Mouse (Mus musculus) embryonic facial prominence, embryonic 13.5 days (tissue): ENCODE data around the gene Mgat4c. TPM values are rescaled to one million over a fixed set of nuclear protein-coding genes. Genes with fewer than 3 reads are reported as not detected.
A peak's percentile ranks its signal among the peaks of the same experiment; 100 is the strongest.

Experiments
- ATAC-seq: fragments of 200-750 bp; cut with Nextera tagmentation; 2 replicates; pipeline ENCODE4 v1.8.0; 2017; ENCODE audit warnings: low read depth; ENCODE audit not compliant: insufficient number of reproducible peaks, insufficient read depth, low FRiP score, low TSS enrichment
- H3K27ac ChIP-seq: fragments of 300-500 bp; sonication (generic); 2 replicates; pipeline ENCODE4 v1.5.1; 2015; ENCODE audit warnings: moderate library complexity, mild to moderate bottlenecking, inconsistent platforms
- H3K27me3 ChIP-seq: fragments of 300-500 bp; sonication (generic); 2 replicates; pipeline ENCODE4 v1.6.1; 2015; ENCODE audit warnings: mild to moderate bottlenecking, inconsistent platforms
- H3K36me3 ChIP-seq: fragments of 300-500 bp; sonication (generic); 2 replicates; pipeline ENCODE4 v1.6.1; 2015; ENCODE audit warnings: mild to moderate bottlenecking, inconsistent platforms
- H3K4me1 ChIP-seq: fragments of 300-500 bp; sonication (generic); 2 replicates; pipeline ENCODE4 v1.6.1; 2015; ENCODE audit warnings: inconsistent platforms
- H3K4me2 ChIP-seq: fragments of 300-500 bp; sonication (generic); 2 replicates; pipeline ENCODE4 v1.6.1; 2015; ENCODE audit warnings: moderate library complexity, mild to moderate bottlenecking, inconsistent platforms
- H3K4me3 ChIP-seq: fragments of 300-500 bp; sonication (generic); 2 replicates; pipeline ENCODE4 v1.5.1; 2015; ENCODE audit warnings: mild to moderate bottlenecking, inconsistent platforms
- H3K9ac ChIP-seq: fragments of 300-500 bp; sonication (generic); 2 replicates; pipeline ENCODE4 v1.6.1; 2015; ENCODE audit warnings: mild to moderate bottlenecking, inconsistent platforms
- H3K9me3 ChIP-seq: fragments of 300-500 bp; sonication (generic); 2 replicates; pipeline ENCODE4 v1.6.1; 2016; ENCODE audit warnings: inconsistent platforms
- WGBS: fragments of 180-500 bp; shearing (Covaris S2); methylation state at CpG from one replicate; pipeline ENCODE4 v1.1.7; 2015; ENCODE audit warnings: mixed read lengths; 5-methylcytosine and 5-hydroxymethylcytosine counted together
- polyA plus RNA-seq: library from polyadenylated mRNA; unstranded; fragments of >200 nt; fragmentation: Nextera tagmentation; extraction: Ambion mirVana; gene quantifications from 2 replicates; pipeline ENCODE4 v1.2.1, GENCODE M21; 2015

Mgat4c gene
- polyA plus RNA-seq, 1 experiment from 2014 or later: 3.0 TPM

GRCm38 (mm10) chr10:102155853-102156252 lies 474.6 kb downstream of the Mgat4c start:
- no peak for ATAC-seq
- Histone ChIP-seq H3K9me3 (no peaks in the 10 kb centered on the region), H3K4me3 (no peak overlapping the region), H3K36me3 (no peaks in the 10 kb centered on the region), H3K27me3 (no peaks in the 10 kb centered on the region), H3K4me1 (no peaks in the 10 kb centered on the region), H3K9ac (no peak overlapping the region), H3K4me2 (no peak overlapping the region), H3K27ac (no peak overlapping the region)
- WGBS: 30% methylated on average over 1 of the region's 1 CpGs

GRCm38 (mm10) chr10:102158809-102159208 lies 477.5 kb downstream of the Mgat4c start:
- Histone ChIP-seq H3K36me3 (no peaks in the 10 kb centered on the region), H3K9me3 (no peaks in the 10 kb centered on the region), H3K9ac (no peak overlapping the region), H3K4me2 (peak overlapping the region; percentile 41), H3K27me3 (no peaks in the 10 kb centered on the region), H3K27ac (no peak overlapping the region), H3K4me1 (no peaks in the 10 kb centered on the region), H3K4me3 (no peak overlapping the region)
- WGBS: 29% methylated on average over 12 of the region's 12 CpGs
- ATAC-seq: no peak

- Histone ChIP-seq H3K4me2 (no peak overlapping the region), H3K27me3 (no peaks in the 10 kb centered on the region), H3K27ac (no peak overlapping the region), H3K4me3 (no peak overlapping the region), H3K36me3 (no peaks in the 10 kb centered on the region), H3K9ac (no peak overlapping the region), H3K9me3 (no peaks in the 10 kb centered on the region), H3K4me1 (no peaks in the 10 kb centered on the region)
- 72% methylated on average over 3 of the region's 3 CpGs for WGBS
- no peak for ATAC-seq
Measured at GRCm38 (mm10) chr10:102184726-102185125, 503.4 kb downstream of the Mgat4c start.

GRCm38 (mm10) chr10:102191646-102192045 lies 510.4 kb downstream of the Mgat4c start:
- no peaks in the 10 kb centered on the region for H3K27me3 ChIP-seq
- ATAC-seq: no peak
- H3K4me1 ChIP-seq: no peaks in the 10 kb centered on the region
- H3K36me3 ChIP-seq: no peaks in the 10 kb centered on the region
- WGBS: 88% methylated on average over 1 of the region's 1 CpGs
- no peak overlapping the region for H3K27ac ChIP-seq
- no peak overlapping the region for H3K4me2 ChIP-seq
- H3K9me3 ChIP-seq: no peaks in the 10 kb centered on the region
- H3K4me3 ChIP-seq: no peak overlapping the region
- H3K9ac ChIP-seq: no peak overlapping the region

- Histone ChIP-seq H3K9me3 (no peaks in the 10 kb centered on the region), H3K27me3 (no peaks in the 10 kb centered on the region), H3K9ac (no peak overlapping the region), H3K4me1 (no peaks in the 10 kb centered on the region), H3K4me2 (no peak overlapping the region), H3K36me3 (no peaks in the 10 kb centered on the region), H3K4me3 (no peak overlapping the region), H3K27ac (no peak overlapping the region)
- no peak for ATAC-seq
- WGBS: 86% methylated on average over 4 of the region's 4 CpGs
Measured at GRCm38 (mm10) chr10:102196850-102197249, 515.6 kb downstream of the Mgat4c start.

- Histone ChIP-seq H3K27ac (no peak overlapping the region), H3K9ac (no peak overlapping the region), H3K4me3 (no peak overlapping the region), H3K4me2 (no peak overlapping the region), H3K9me3 (no peaks in the 10 kb centered on the region), H3K27me3 (no peaks in the 10 kb centered on the region), H3K4me1 (no peaks in the 10 kb centered on the region), H3K36me3 (no peaks in the 10 kb centered on the region)
- no peak for ATAC-seq
- WGBS: 67% methylated on average over 6 of the region's 6 CpGs
Measured at GRCm38 (mm10) chr10:102238558-102239211, 557.4 kb downstream of the Mgat4c start.

- H3K27ac ChIP-seq: no peak overlapping the region
- H3K9ac ChIP-seq: no peak overlapping the region
- no peak for ATAC-seq
- H3K27me3 ChIP-seq: no peaks in the 10 kb centered on the region
- H3K4me3 ChIP-seq: no peak overlapping the region
- H3K9me3 ChIP-seq: no peaks in the 10 kb centered on the region
- H3K36me3 ChIP-seq: no peaks in the 10 kb centered on the region
- no peaks in the 10 kb centered on the region for H3K4me1 ChIP-seq
- no peak overlapping the region for H3K4me2 ChIP-seq
Measured at GRCm38 (mm10) chr10:102243897-102244296, 562.6 kb downstream of the Mgat4c start.

- H3K27ac ChIP-seq: no peak overlapping the region
- no peaks in the 10 kb centered on the region for H3K36me3 ChIP-seq
- no peak overlapping the region for H3K4me3 ChIP-seq
- H3K4me2 ChIP-seq: no peak overlapping the region
- no peaks in the 10 kb centered on the region for H3K4me1 ChIP-seq
- H3K9me3 ChIP-seq: no peaks in the 10 kb centered on the region
- no peak overlapping the region for H3K9ac ChIP-seq
- no peak for ATAC-seq
- no peaks in the 10 kb centered on the region for H3K27me3 ChIP-seq
- 49% methylated on average over 5 of the region's 5 CpGs for WGBS
Measured at GRCm38 (mm10) chr10:102244601-102245000, 563.3 kb downstream of the Mgat4c start.

- Histone ChIP-seq H3K4me3 (no peak overlapping the region), H3K9me3 (no peaks in the 10 kb centered on the region), H3K27me3 (no peaks in the 10 kb centered on the region), H3K9ac (no peak overlapping the region), H3K36me3 (no peaks in the 10 kb centered on the region), H3K27ac (no peak overlapping the region), H3K4me1 (no peaks in the 10 kb centered on the region), H3K4me2 (no peak overlapping the region)
- WGBS: 67% methylated on average over 9 of the region's 9 CpGs
- ATAC-seq: no peak
Measured at GRCm38 (mm10) chr10:102245269-102245668, 564.0 kb downstream of the Mgat4c start.

GRCm38 (mm10) chr10:102308892-102309479 lies 627.7 kb downstream of the Mgat4c start:
- H3K4me3 ChIP-seq: no peak overlapping the region
- H3K9me3 ChIP-seq: no peaks in the 10 kb centered on the region
- no peak overlapping the region for H3K27ac ChIP-seq
- H3K9ac ChIP-seq: no peak overlapping the region
- no peaks in the 10 kb centered on the region for H3K4me1 ChIP-seq
- H3K27me3 ChIP-seq: no peaks in the 10 kb centered on the region
- ATAC-seq: no peak
- H3K4me2 ChIP-seq: no peak overlapping the region
- WGBS: 84% methylated on average over 5 of the region's 5 CpGs
- no peaks in the 10 kb centered on the region for H3K36me3 ChIP-seq

- Histone ChIP-seq H3K27me3 (no peaks in the 10 kb centered on the region), H3K27ac (no peak overlapping the region), H3K4me3 (no peak overlapping the region), H3K36me3 (no peaks in the 10 kb centered on the region), H3K9me3 (no peaks in the 10 kb centered on the region), H3K4me2 (no peak overlapping the region), H3K4me1 (no peaks in the 10 kb centered on the region), H3K9ac (no peak overlapping the region)
- ATAC-seq: no peak
- whole genome bisulfite sequencing: 74% methylated on average over 5 of the region's 5 CpGs
Measured at GRCm38 (mm10) chr10:102365685-102366381, 684.5 kb downstream of the Mgat4c start.

- Histone ChIP-seq H3K4me1 (no peaks in the 10 kb centered on the region), H3K27me3 (no peaks in the 10 kb centered on the region), H3K9ac (no peak overlapping the region), H3K9me3 (no peaks in the 10 kb centered on the region), H3K4me3 (no peak overlapping the region), H3K27ac (no peak overlapping the region), H3K4me2 (no peak overlapping the region), H3K36me3 (no peaks in the 10 kb centered on the region)
- WGBS: 77% methylated on average over 1 of the region's 1 CpGs
- no peak for ATAC-seq
Measured at GRCm38 (mm10) chr10:102370576-102370975, 689.3 kb downstream of the Mgat4c start.
